Mouse (Mus musculus): ENCODE results near the gene P2rx5.

DNA sequence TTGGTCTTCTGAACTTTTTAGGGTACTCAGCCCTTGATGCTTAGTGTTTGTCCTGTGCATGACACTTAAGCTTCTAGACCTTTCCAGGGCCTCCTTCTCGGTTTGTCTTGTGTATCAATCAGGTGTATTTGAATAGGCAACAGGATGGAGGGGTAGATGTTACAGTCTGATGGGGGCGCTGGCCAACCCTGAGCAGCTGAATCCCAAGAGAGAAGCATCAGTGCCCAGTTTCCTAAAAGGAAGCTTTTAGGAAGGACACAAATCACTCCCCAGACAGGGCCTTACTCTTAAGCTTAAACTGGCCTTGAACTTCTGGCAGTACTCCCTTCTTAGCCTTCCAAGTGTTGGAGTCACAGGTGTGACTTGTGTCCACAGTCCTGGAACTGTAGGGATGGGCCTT lies 17.7 kb downstream of the P2rx5 start:
- TF ChIP-seq GATA1 (IDR thresholded peaks at IDR 0.05; ENCODE audit: low read length), result no peak
- no peak for TF ChIP-seq TAL1 (IDR thresholded peaks at IDR 0.05; ENCODE audit: low read length)
